Mouse (Mus musculus): ENCODE measurements at regions not wholly inside any gene's neighbourhood (a gene's known extent, or its start where the extent isn't known, plus 50 kb on each side); places are given as distances from the start of the nearest gene placed in this dataset.

DNA sequence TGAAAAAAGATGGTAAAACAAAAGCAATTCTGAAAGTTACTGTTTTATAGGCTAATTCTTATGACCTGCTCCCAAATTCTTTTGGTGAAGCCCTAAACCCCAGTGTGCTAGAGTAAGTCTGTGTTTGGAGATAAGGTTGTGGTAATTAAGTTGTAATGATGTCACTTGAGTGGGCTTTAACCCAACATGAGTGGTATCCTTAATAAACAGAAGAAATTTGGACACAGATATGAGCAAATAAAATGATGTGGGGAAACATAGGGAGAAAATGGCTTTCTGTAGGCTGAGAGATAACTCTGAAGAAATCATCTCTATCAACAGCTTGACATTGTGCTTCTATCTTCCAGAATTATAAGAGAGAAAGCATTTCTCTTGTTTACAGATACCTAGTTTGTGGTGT, 117.1 kb upstream of the Acsl4 start:
- TF ChIP-seq CTCF (IDR thresholded peaks at IDR 0.05; ENCODE audit: low read depth, low read length) = no peak
- no peak for TF ChIP-seq POLR2A (IDR thresholded peaks at IDR 0.05; ENCODE audit: extremely low read depth, insufficient read depth, low read length)

All from liver, adult 2 months (tissue).